Mouse (Mus musculus) kidney, embryonic 16.5 days (tissue): ENCODE results near the gene Ovol2. TPM values are rescaled to one million over a fixed set of nuclear protein-coding genes. Genes with fewer than 3 reads are reported as not detected.

Experiments used
- ATAC-seq: fragments of 200-750 bp; cut with Nextera tagmentation; 2 replicates; pipeline ENCODE4 v1.8.0; 2017; ENCODE audit warnings: moderate TSS enrichment; ENCODE audit not compliant: low FRiP score, low TSS enrichment
- H3K27ac ChIP-seq: fragments of 300-500 bp; sonication (generic); 2 replicates; pipeline ENCODE4 v1.5.1; 2014; ENCODE audit warnings: low read length
- H3K27me3 ChIP-seq: fragments of 300-500 bp; sonication (generic); 2 replicates; pipeline ENCODE4 v1.6.1; 2014; ENCODE audit warnings: low read length, control low read depth, mixed read lengths; ENCODE audit not compliant: insufficient read depth
- H3K36me3 ChIP-seq: fragments of 300-500 bp; sonication (generic); 2 replicates; pipeline ENCODE4 v1.6.1; 2014; ENCODE audit warnings: low read length, control low read depth, mixed read lengths; ENCODE audit not compliant: insufficient read depth
- H3K4me1 ChIP-seq: fragments of 300-500 bp; sonication (generic); 2 replicates; pipeline ENCODE4 v1.6.1; 2014; ENCODE audit warnings: low read length, control low read depth, mixed read lengths; ENCODE audit not compliant: insufficient read depth
- H3K4me2 ChIP-seq: fragments of 300-500 bp; sonication (generic); replicated peaks from 2 replicates; pipeline ENCODE4 v1.6.1; 2014; ENCODE audit warnings: low read depth, low read length
- H3K4me3 ChIP-seq: fragments of 300-500 bp; sonication (generic); 2 replicates; pipeline ENCODE4 v1.5.1; 2014; ENCODE audit warnings: mild to moderate bottlenecking, low read length
- H3K9ac ChIP-seq: fragments of 300-500 bp; sonication (generic); replicated peaks from 2 replicates; pipeline ENCODE4 v1.6.1; 2014; ENCODE audit warnings: low read length
- H3K9me3 ChIP-seq: fragments of 300-500 bp; sonication (generic); 2 replicates; pipeline ENCODE4 v1.6.1; 2016; ENCODE audit warnings: low read length, control low read depth
- WGBS: fragments of 180-500 bp; shearing (Covaris S2); extraction: QIAGEN DNeasy Blood & Tissue Kit; methylation state at CpG from one replicate; pipeline ENCODE4 v1.1.7; 2014; 5-methylcytosine and 5-hydroxymethylcytosine counted together
- polyA plus RNA-seq: library from polyadenylated mRNA; unstranded; fragments of >200 nt; fragmentation: Nextera tagmentation; extraction: Ambion mirVana; gene quantifications from 2 replicates; pipeline ENCODE4 v1.2.1, GENCODE M21; 2015

The Ovol2 gene
- polyA plus RNA-seq, 1 experiment from 2014 or later, result 1.2 TPM

DNA sequence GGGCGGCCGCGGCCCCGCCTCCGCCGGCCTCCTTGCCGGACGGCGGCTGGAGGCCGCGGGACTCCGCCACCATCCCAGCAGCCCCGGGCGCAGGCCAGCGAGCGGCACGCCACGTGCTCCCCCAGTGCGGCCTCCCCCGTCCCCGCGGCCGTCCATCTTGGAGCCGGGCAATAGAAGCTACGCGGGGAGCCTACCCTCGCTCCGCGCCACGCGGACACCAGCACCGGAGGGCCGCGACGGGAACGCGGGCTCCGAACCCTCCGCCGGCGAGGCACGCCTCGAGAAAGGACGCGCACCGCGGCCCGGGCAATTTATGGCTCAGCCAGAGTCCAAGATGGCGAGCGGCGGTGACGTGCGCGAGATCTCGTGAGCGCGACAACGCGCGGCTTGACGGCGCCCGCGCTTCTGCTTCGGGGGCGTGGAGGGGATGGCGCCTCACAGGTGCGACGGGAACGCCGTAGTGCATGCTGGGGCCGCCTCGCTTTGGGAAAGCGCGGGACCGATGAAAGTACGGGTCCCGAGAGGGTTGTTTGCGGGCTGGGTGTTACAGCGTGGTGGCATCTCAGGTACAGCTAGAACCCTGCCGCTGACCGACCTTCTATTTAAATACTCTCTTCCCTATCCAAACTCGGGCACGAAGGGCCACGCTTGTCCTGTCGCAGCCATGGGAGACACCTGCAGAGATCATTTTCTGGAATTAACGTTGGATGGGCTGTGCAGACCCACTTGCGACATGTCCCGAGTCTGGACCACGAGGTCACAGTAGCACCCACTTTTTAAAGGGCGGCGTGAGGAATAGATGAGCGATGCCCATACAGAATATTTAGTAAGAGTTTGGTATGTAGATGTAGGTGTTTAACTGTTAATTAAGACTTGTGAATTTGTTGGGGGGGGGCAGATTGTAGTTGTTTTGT lies 61.2 kb downstream of the Ovol2 start, which contains the start of the genes Mgme1 and Snx5:
Gene Mgme1, plus strand, starts transcription at position 157 of the 914 bp plus-strand sequence.
Gene Snx5, minus strand, starts transcription at position 400 of the 914 bp plus-strand sequence.
- Histone ChIP-seq H3K4me3 (peak within 1 kb of the TSS; percentile 94), H3K27ac (peak within 1 kb of the TSS; percentile 96), H3K4me1 (peaks cover 36% of the 10 kb centered on the region), H3K9ac (peak within 1 kb of the TSS; percentile 99), H3K9me3 (no peaks in the 10 kb centered on the region), H3K4me2 (peak within 1 kb of the TSS; percentile 74), H3K36me3 (peaks cover 2% of the 10 kb centered on the region; the same call in 1 of the 2 replicates), H3K27me3 (no peaks in the 10 kb centered on the region)
- peak; percentile 97 for ATAC-seq
- under 1% methylated on average over 90 of the region's 93 CpGs for WGBS

DNA sequence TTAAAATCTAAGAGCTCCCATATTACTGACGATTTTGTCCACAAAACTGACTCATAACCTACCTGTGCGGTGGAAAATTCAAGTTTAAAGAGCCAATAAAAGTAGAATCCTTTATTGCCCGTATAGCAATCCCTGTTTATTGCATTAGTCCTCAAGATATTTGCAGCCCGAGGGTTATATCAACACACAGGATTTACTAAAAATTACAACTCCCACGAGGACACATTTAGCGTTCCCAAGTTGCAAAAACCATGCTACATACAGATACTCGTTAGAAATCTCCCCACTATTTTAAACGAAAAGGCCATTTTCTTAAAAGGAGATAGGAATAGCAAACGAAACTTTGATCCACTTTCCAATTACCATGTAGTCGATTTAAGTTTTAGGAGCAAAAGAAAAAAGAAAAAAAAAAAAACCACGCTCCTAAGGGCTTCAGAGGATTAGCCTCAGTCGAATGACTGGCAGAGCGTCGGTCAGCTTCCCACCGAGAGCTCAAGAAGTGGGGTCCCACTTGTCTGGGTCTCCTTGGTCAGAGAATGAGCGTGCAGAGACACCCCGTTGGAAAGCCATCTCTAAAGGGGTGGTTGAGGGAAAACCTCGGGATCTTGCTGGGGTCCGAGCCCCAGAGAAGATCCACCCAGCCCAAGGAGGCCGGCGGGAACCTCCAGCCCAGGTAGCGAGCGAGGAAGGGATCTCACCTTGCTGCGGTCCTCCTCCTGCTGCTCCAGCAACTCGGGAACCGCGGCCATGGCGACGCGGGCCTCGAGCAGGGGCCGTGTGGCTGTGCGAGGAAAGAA lies 62.1 kb downstream of the Ovol2 start:
- Histone ChIP-seq H3K9ac (peak overlapping the region; percentile 99), H3K9me3 (no peaks in the 10 kb centered on the region), H3K4me2 (peak overlapping the region; percentile 74), H3K27me3 (no peaks in the 10 kb centered on the region), H3K4me3 (peak overlapping the region; percentile 94), H3K36me3 (peaks cover 3% of the 10 kb centered on the region; the same call in 1 of the 2 replicates), H3K4me1 (peaks cover 41% of the 10 kb centered on the region), H3K27ac (peak overlapping the region; percentile 96)
- ATAC-seq, result peak; percentile 25
- WGBS, result under 1% methylated on average over 33 of the region's 33 CpGs

DNA sequence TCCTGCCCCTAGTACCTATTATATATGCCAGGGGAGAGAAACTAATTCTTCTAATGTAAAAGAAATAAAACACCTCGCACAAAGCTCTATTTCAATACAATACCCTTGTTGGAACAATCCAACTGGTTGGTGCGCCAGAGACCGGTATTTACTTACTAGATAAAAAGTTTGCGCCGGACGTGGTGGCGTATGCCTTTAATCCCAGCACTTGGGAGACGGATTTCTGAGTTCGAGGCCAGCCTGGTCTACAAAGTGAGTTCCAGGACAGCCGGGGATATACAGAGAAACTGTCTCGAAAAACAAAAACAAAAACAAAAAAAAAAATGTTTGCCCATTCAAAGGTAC lies 62.7 kb downstream of the Ovol2 start:
- Histone ChIP-seq H3K4me1 (peaks cover 45% of the 10 kb centered on the region), H3K4me2 (peak overlapping the region; percentile 74), H3K4me3 (peak overlapping the region; percentile 94), H3K27me3 (no peaks in the 10 kb centered on the region), H3K27ac (no peak overlapping the region), H3K9me3 (no peaks in the 10 kb centered on the region), H3K9ac (peak overlapping the region; percentile 99), H3K36me3 (peaks cover 5% of the 10 kb centered on the region; the same call in 1 of the 2 replicates)
- no peak for ATAC-seq
- under 1% methylated on average over 11 of the region's 11 CpGs for WGBS

DNA sequence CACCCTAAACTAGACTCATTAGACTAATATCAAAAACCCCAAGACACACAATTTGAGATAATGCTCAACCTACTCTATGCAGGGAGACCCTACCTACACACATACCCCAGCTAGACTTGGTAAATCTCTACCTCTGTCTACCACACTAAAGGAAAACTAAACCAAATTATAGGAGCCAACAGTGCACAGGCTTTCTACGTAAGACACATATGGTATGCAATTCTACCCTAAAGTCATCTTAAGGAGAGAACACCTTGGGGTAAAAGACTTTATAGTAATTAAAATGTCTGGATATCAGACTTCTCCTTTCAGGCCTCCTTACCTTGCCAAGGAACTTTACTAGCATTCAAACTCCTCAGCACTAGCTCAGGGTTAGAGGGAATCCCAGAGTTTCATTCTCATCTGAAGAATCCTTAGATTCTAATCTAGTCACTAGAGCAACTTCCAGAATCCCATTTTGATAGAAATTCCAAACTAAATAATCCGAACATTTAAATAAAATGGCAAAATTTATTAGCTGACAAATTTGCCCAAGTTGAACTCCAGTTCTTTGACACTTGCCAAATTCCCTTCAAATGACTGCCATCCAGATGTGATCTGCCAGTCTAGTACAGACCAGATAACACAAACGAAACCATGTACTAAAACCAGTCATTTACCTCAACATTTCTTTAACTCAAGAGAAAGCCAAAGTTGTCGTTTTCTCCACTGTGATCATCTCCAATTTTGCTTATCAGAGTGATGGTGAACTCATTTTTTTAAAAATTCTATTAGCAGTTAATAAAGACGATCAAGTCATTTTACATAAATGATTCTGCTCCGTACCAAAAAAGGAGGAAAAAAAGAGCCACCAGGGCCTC lies 63.3 kb downstream of the Ovol2 start:
- no peak for ATAC-seq
- Histone ChIP-seq H3K4me3 (peak overlapping the region; percentile 94), H3K9me3 (no peaks in the 10 kb centered on the region), H3K36me3 (peaks cover 8% of the 10 kb centered on the region; the same call in 1 of the 2 replicates), H3K4me1 (peaks cover 47% of the 10 kb centered on the region), H3K27ac (no peak overlapping the region), H3K9ac (peak overlapping the region; percentile 99), H3K4me2 (peak overlapping the region; percentile 74), H3K27me3 (no peaks in the 10 kb centered on the region)
- WGBS, result 2% methylated on average over 6 of the region's 6 CpGs

DNA sequence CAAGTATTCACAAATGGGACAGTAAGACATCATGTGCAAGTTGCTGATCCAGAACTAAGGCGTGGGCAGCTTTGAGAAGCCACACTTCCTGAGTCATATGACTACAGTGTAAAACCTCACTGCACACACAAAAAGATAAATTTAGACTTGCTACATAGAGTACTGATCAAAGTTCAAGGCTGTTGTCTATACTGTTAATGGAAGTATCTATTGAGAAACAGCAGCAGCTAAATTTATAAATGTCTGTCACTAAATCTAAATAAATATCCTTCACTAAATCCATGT lies 64.3 kb downstream of the Ovol2 start:
- no peak for ATAC-seq
- no peak overlapping the region for H3K27ac ChIP-seq
- no peak overlapping the region for H3K9ac ChIP-seq
- H3K4me1 ChIP-seq, result peaks cover 55% of the 10 kb centered on the region
- H3K36me3 ChIP-seq, result peaks cover 10% of the 10 kb centered on the region; the same call in 1 of the 2 replicates
- peak overlapping the region; percentile 94; the same call in 1 of the 2 replicates for H3K4me3 ChIP-seq
- peak overlapping the region; percentile 74 for H3K4me2 ChIP-seq
- WGBS, result 35% methylated on average over 1 of the region's 1 CpGs
- H3K9me3 ChIP-seq, result no peaks in the 10 kb centered on the region
- H3K27me3 ChIP-seq, result no peaks in the 10 kb centered on the region

DNA sequence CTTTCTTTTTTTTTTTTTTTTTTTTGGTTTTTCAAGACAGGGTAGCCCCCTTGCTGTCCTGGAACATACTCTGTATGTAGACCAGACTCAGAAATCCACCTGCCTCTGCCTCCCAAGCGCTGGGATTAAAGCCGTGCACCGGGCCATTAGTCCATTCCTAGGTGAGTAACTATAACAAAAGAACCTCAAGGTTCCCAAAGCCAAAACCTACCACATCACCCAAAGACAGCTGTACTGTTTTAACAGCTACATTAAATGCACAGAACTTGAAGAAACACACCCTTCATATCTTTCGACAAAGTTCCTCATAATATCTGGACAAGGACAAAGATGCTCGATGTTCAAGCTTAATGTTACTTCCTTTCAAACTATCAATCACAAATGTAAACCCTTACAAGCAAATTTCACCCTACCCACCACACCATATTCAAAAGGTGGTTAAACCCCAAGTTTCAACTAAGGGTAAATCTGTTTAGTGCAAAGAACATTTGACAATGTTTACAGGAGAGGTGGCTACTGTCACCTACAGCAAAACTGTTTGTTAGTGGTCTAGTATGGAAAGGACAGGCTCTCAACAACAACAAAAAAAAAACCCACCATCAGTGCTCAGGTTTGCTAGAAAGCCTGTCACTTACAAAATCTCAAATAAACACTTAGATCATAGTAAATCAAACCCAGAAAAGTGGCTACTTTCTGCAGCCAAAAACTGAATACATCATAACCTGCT lies 64.8 kb downstream of the Ovol2 start:
- H3K9ac ChIP-seq, result no peak overlapping the region
- peak overlapping the region; percentile 74 for H3K4me2 ChIP-seq
- H3K9me3 ChIP-seq, result no peaks in the 10 kb centered on the region
- H3K27ac ChIP-seq, result peak overlapping the region; percentile 23; the same call in 1 of the 2 replicates
- H3K4me1 ChIP-seq, result peaks cover 55% of the 10 kb centered on the region
- no peak for ATAC-seq
- 60% methylated on average over 5 of the region's 5 CpGs for WGBS
- H3K4me3 ChIP-seq, result no peak overlapping the region; the same call in 1 of the 2 replicates
- no peaks in the 10 kb centered on the region for H3K27me3 ChIP-seq
- peaks cover 10% of the 10 kb centered on the region; the same call in 1 of the 2 replicates for H3K36me3 ChIP-seq

DNA sequence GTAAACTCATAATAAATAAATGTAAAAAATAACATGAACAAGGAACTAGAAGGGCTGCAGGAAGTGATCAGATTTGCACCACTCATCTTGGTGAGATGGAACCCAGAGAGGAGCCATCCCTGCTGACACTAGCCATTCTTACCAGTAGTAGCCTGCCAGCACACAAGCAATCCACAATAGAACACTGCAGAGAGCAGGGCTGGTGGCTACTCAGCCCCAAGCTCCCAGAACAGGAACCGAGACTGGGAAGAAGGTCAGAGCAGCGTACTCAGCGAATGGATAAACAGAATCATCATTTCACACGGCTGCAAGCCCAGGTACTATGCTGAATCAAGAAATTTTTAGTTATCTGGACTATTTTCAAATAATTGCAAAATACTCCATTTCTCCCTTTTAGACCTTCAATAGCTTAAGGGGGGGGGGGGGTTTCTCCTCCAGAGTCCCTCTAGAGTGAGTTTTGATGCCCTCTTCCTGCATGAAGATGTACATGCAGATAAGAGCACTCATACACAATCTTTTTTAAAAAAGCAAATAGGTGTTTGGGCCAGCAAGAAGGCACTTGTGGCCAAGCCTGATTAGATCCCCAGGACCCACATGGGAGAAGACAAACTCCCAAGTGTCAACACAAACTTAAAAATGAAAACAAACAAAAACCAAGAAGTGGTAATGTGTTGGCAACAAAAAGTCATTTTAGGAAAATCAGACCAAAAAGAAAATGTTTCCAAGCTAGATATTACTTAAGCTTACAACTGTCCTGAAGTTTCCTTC lies 65.8 kb downstream of the Ovol2 start:
- Histone ChIP-seq H3K27me3 (no peaks in the 10 kb centered on the region), H3K4me3 (no peak overlapping the region), H3K4me1 (peaks cover 55% of the 10 kb centered on the region), H3K4me2 (no peak overlapping the region), H3K9ac (no peak overlapping the region), H3K36me3 (peaks cover 12% of the 10 kb centered on the region), H3K27ac (no peak overlapping the region), H3K9me3 (no peaks in the 10 kb centered on the region)
- 51% methylated on average over 4 of the region's 4 CpGs for WGBS
- no peak for ATAC-seq

DNA sequence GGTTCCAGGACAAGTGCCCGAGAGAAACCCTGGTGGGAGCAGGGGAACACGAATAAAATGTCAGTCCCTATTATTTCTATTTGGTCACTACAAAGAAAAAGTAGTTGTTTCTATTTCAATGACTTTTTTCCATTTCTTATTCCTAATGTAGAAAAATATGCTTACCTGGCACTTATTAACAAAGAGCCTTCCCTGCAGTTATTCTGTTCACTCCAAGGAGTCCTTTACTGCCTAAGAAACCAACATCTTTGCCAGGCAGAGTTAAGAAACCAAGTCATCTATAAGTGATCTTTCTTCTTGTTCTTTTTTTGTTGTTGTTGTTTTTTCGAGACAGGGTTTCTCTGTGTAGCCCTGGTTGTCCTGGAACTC lies 66.8 kb downstream of the Ovol2 start:
- no peaks in the 10 kb centered on the region for H3K27me3 ChIP-seq
- H3K27ac ChIP-seq, result peak overlapping the region; percentile 48
- H3K4me3 ChIP-seq, result no peak overlapping the region
- WGBS, result 76% methylated on average over 3 of the region's 3 CpGs
- H3K9ac ChIP-seq, result no peak overlapping the region
- H3K36me3 ChIP-seq, result peaks cover 18% of the 10 kb centered on the region
- H3K9me3 ChIP-seq, result no peaks in the 10 kb centered on the region
- ATAC-seq, result no peak
- H3K4me1 ChIP-seq, result peaks cover 55% of the 10 kb centered on the region
- no peak overlapping the region for H3K4me2 ChIP-seq
